Mouse (Mus musculus) liver, embryonic 14.5 days (tissue): Measurements from ENCODE around the gene Ctnna2. TPM values are rescaled to one million over a fixed set of nuclear protein-coding genes. Genes with fewer than 3 reads are reported as not detected.

Experiments
- ATAC-seq: fragments of 200-750 bp; cut with Nextera tagmentation; 2 replicates; pipeline ENCODE4 v1.8.0; 2017; ENCODE audit warnings: moderate number of reproducible peaks, mild to moderate bottlenecking, moderate library complexity; ENCODE audit not compliant: insufficient read depth
- DNase-seq, 3 experiments: peaks; one replicate each; pipeline ENCODE4 v3.0.0-alpha.2; 2012 to 2013; ENCODE audit warnings: low read depth in 3 of 3, low spot score in 3 of 3
- H3K27ac ChIP-seq: fragments of 300-500 bp; sonication (generic); 2 replicates; pipeline ENCODE4 v1.5.1; 2014; ENCODE audit warnings: moderate library complexity, mild to moderate bottlenecking, control low read depth, inconsistent platforms
- H3K27me3 ChIP-seq: fragments of 300-500 bp; sonication (generic); 2 replicates; pipeline ENCODE4 v1.6.1; 2014; ENCODE audit warnings: mild to moderate bottlenecking, low read length, moderate library complexity; ENCODE audit not compliant: control insufficient read depth, insufficient read depth
- H3K36me3 ChIP-seq: fragments of 300-500 bp; sonication (generic); replicated peaks from 2 replicates; pipeline ENCODE4 v1.6.1; 2014; ENCODE audit warnings: low read depth; ENCODE audit not compliant: control insufficient read depth, insufficient read depth
- H3K4me1 ChIP-seq, 2 experiments: fragments of 200-500 bp in 1 of 2; fragments of 300-500 bp in 1 of 2; sonication (generic) in 1 of 2; replicated peaks; 2 replicates each; pipeline ENCODE4 v1.6.1; 2012 to 2014; ENCODE audit warnings: antibody characterized with exemption in 1 of 2, inconsistent platforms in 1 of 2, low read length in 1 of 2; ENCODE audit not compliant: control insufficient read depth in 2 of 2, insufficient read depth in 2 of 2
- H3K4me2 ChIP-seq: fragments of 300-500 bp; sonication (generic); 2 replicates; pipeline ENCODE4 v1.6.1; 2014; ENCODE audit warnings: low read depth, mild to moderate bottlenecking, control low read depth, moderate library complexity
- H3K4me3 ChIP-seq, 2 experiments: fragments of 200-500 bp in 1 of 2; fragments of 300-500 bp in 1 of 2; sonication (generic) in 1 of 2; 2 replicates each; pipeline ENCODE4 v1.5.1; 2012 to 2014; ENCODE audit warnings: low read depth in 2 of 2, low read length in 2 of 2, mild to moderate bottlenecking in 2 of 2, control low read depth in 1 of 2, inconsistent platforms in 1 of 2, moderate library complexity in 1 of 2; ENCODE audit not compliant: insufficient read depth in 1 of 2
- H3K9ac ChIP-seq: fragments of 300-500 bp; sonication (generic); replicated peaks from 2 replicates; pipeline ENCODE4 v1.6.1; 2014; ENCODE audit warnings: mild to moderate bottlenecking, control low read depth, moderate library complexity
- H3K9me3 ChIP-seq: fragments of 300-500 bp; sonication (generic); 2 replicates; pipeline ENCODE4 v1.6.1; 2016; ENCODE audit warnings: low read length, mixed read lengths; ENCODE audit not compliant: control insufficient read depth
- CTCF ChIP-seq: IDR thresholded peaks from 2 replicates; pipeline ENCODE4 v1.5.1; 2016; ENCODE audit warnings: antibody characterized with exemption, low read depth, control low read depth
- EP300 ChIP-seq: IDR thresholded peaks from 2 replicates; pipeline ENCODE4 v1.6.1; 2016; ENCODE audit warnings: antibody characterized with exemption, low read depth
- WGBS: fragments of 180-500 bp; shearing (Covaris S2); extraction: QIAGEN DNeasy Blood & Tissue Kit; methylation state at CpG from one replicate; pipeline ENCODE4 v1.1.7; 2014; ENCODE audit not compliant: insufficient replicate concordance; 5-methylcytosine and 5-hydroxymethylcytosine counted together
- polyA plus RNA-seq, 2 experiments: library from polyadenylated mRNA; depleted of rRNA in 1 of 2; stranded (reverse) in 1 of 2; unstranded in 1 of 2; fragments of >200 nt; fragmentation: Nextera tagmentation in 1 of 2; extraction: Ambion mirVana in 1 of 2; gene quantifications; 2 replicates each; pipeline versions ENCODE4 v1.2.1 to v1.2.3; 2012 to 2014

Gene Ctnna2
- polyA plus RNA-seq, 2 experiments, result 0.08 to 0.14 TPM

- DNase-seq (no peak), ATAC-seq (no peak)
- Histone ChIP-seq H3K4me3 (no peak overlapping the region), H3K36me3 (no peaks in the 10 kb centered on the region), H3K27ac (no peak overlapping the region), H3K4me2 (no peak overlapping the region), H3K4me1 (no peaks in the 10 kb centered on the region), H3K27me3 (no peaks in the 10 kb centered on the region), H3K9ac (no peak overlapping the region), H3K9me3 (no peaks in the 10 kb centered on the region)
- TF ChIP-seq EP300, result no peak
- TF ChIP-seq CTCF, result no peak
Observed at GRCm38 (mm10) chr6:77288402-77288801, 691.1 kb downstream of the Ctnna2 start.

- ATAC-seq, result no peak
- Histone ChIP-seq H3K4me3 (no peak overlapping the region), H3K27ac (no peak overlapping the region), H3K9ac (no peak overlapping the region), H3K9me3 (no peaks in the 10 kb centered on the region), H3K4me1 (no peaks in the 10 kb centered on the region), H3K4me2 (no peak overlapping the region), H3K36me3 (no peaks in the 10 kb centered on the region), H3K27me3 (no peaks in the 10 kb centered on the region)
- TF ChIP-seq CTCF, result no peak
- TF ChIP-seq EP300, result no peak
- DNase-seq, result no peak
- 59% methylated on average over 5 of the region's 5 CpGs for WGBS
Observed at GRCm38 (mm10) chr6:77286317-77286716, 693.2 kb downstream of the Ctnna2 start.

- Histone ChIP-seq H3K4me2 (no peak overlapping the region), H3K27ac (no peak overlapping the region), H3K9me3 (no peaks in the 10 kb centered on the region), H3K36me3 (no peaks in the 10 kb centered on the region), H3K9ac (no peak overlapping the region), H3K4me3 (no peak overlapping the region), H3K4me1 (no peaks in the 10 kb centered on the region), H3K27me3 (no peaks in the 10 kb centered on the region)
- no peak for TF ChIP-seq CTCF
- TF ChIP-seq EP300, result no peak
- 61% methylated on average over 5 of the region's 5 CpGs for WGBS
- ATAC-seq (no peak), DNase-seq (no peak)
Observed at GRCm38 (mm10) chr6:77278794-77279193, 700.7 kb downstream of the Ctnna2 start.

- H3K4me3 ChIP-seq, result no peak overlapping the region
- H3K4me2 ChIP-seq, result no peak overlapping the region
- ATAC-seq, result no peak
- no peaks in the 10 kb centered on the region for H3K36me3 ChIP-seq
- H3K27ac ChIP-seq, result no peak overlapping the region
- H3K27me3 ChIP-seq, result no peaks in the 10 kb centered on the region
- 52% methylated on average over 3 of the region's 3 CpGs for WGBS
- TF ChIP-seq EP300 (no peak), CTCF (no peak)
- no peak for DNase-seq
- H3K9ac ChIP-seq, result no peak overlapping the region
- H3K4me1 ChIP-seq, result no peaks in the 10 kb centered on the region
- no peaks in the 10 kb centered on the region for H3K9me3 ChIP-seq
Observed at GRCm38 (mm10) chr6:77265163-77265562, 714.3 kb downstream of the Ctnna2 start.

GRCm38 (mm10) chr6:77257358-77258105 is 722.0 kb downstream of the Ctnna2 start:
- TF ChIP-seq EP300 (no peak), CTCF (peak; percentile 2; the same call in 1 of the 2 replicates)
- Histone ChIP-seq H3K4me1 (no peaks in the 10 kb centered on the region), H3K27me3 (no peaks in the 10 kb centered on the region), H3K27ac (no peak overlapping the region), H3K9ac (no peak overlapping the region), H3K4me2 (no peak overlapping the region), H3K9me3 (no peaks in the 10 kb centered on the region), H3K4me3 (no peak overlapping the region), H3K36me3 (no peaks in the 10 kb centered on the region)
- no peak for DNase-seq
- whole genome bisulfite sequencing, result 40% methylated on average over 7 of the region's 7 CpGs
- ATAC-seq, result no peak
